Mouse (Mus musculus) liver, embryonic 11.5 days (tissue): ENCODE measurements around the gene Tmcc2. TPM values are rescaled to one million over a fixed set of nuclear protein-coding genes. Genes with fewer than 3 reads are reported as not detected.
A peak's percentile ranks its signal among the peaks of the same experiment; 100 is the strongest.

ENCODE experiments used
- ATAC-seq: fragments of 200-750 bp; cut with Nextera tagmentation; replicated peaks from 2 replicates; pipeline ENCODE4 v1.8.0; 2017; ENCODE audit warnings: moderate number of reproducible peaks, mild to moderate bottlenecking, moderate TSS enrichment, moderate library complexity; ENCODE audit not compliant: low FRiP score
- DNase-seq: peaks from one replicate; pipeline ENCODE4 v3.0.0-alpha.2; 2017; ENCODE audit warnings: low spot score
- H3K27ac ChIP-seq: fragments of 300-500 bp; sonication (generic); 2 replicates; pipeline ENCODE4 v1.5.1; 2014; ENCODE audit warnings: mild to moderate bottlenecking, low read depth, low read length, control low read depth
- H3K27me3 ChIP-seq: fragments of 300-500 bp; sonication (generic); replicated peaks from 2 replicates; pipeline ENCODE4 v1.6.1; 2014; ENCODE audit warnings: low read length, mixed read lengths; ENCODE audit not compliant: control insufficient read depth, insufficient read depth
- H3K36me3 ChIP-seq: fragments of 300-500 bp; sonication (generic); 2 replicates; pipeline ENCODE4 v1.6.1; 2014; ENCODE audit warnings: mild to moderate bottlenecking, low read length, moderate library complexity, mixed read lengths; ENCODE audit not compliant: control insufficient read depth, insufficient read depth
- H3K4me1 ChIP-seq: fragments of 300-500 bp; sonication (generic); replicated peaks from 2 replicates; pipeline ENCODE4 v1.6.1; 2014; ENCODE audit warnings: low read length, mixed read lengths; ENCODE audit not compliant: control insufficient read depth, insufficient read depth
- H3K4me2 ChIP-seq: fragments of 300-500 bp; sonication (generic); 2 replicates; pipeline ENCODE4 v1.6.1; 2014; ENCODE audit warnings: mild to moderate bottlenecking, control low read depth, moderate library complexity
- H3K4me3 ChIP-seq: fragments of 300-500 bp; sonication (generic); 2 replicates; pipeline ENCODE4 v1.5.1; 2014; ENCODE audit warnings: low read depth, low read length, control low read depth
- H3K9ac ChIP-seq: fragments of 300-500 bp; sonication (generic); 2 replicates; pipeline ENCODE4 v1.6.1; 2014; ENCODE audit warnings: low read depth, low read length, control low read depth
- H3K9me3 ChIP-seq: fragments of 300-500 bp; sonication (generic); 2 replicates; pipeline ENCODE4 v1.6.1; 2016; ENCODE audit warnings: low read length, inconsistent platforms, mixed read lengths; ENCODE audit not compliant: control insufficient read depth
- WGBS: fragments of 180-500 bp; shearing (Covaris S2); extraction: QIAGEN DNeasy Blood & Tissue Kit; methylation state at CpG from one replicate; pipeline ENCODE4 v1.1.7; 2014; 5-methylcytosine and 5-hydroxymethylcytosine counted together
- polyA plus RNA-seq: library from polyadenylated mRNA; unstranded; fragments of >200 nt; fragmentation: Nextera tagmentation; extraction: Ambion mirVana; gene quantifications from 2 replicates; pipeline ENCODE4 v1.2.1, GENCODE M21; 2014

Gene Tmcc2
- polyA plus RNA-seq, 1 experiment from 2014 or later, result 24.6 TPM

DNA sequence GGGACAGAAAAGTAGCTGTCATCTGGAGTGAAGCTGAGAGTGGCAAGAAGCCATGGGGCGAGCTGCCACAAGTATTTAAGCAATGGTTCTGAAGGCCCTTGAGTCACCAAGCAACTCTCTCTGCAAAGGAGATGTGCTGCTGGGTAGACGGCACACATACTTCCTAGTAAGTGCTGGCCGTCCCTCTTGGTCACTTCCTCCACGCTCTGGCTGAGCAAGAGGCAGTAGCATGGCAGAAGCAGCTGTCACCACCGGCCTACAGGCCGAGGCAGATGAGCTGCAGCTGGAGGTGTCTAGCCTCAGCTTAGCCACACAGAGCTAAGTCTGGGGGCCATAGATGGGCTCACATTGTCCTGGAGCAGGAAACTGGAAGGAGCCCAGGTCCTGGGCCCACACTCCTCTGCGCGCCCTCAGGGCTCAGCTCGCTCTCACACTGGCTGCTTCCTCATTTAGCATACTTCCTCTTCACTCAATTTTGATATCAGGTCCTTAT is 20.4 kb downstream of the Tmcc2 start:
- Histone ChIP-seq H3K36me3 (peaks cover 8% of the 10 kb centered on the region; the same call in 1 of the 2 replicates), H3K9ac (no peak overlapping the region), H3K27ac (peak overlapping the region; percentile 6; the same call in 1 of the 2 replicates), H3K9me3 (no peaks in the 10 kb centered on the region), H3K27me3 (no peaks in the 10 kb centered on the region), H3K4me2 (no peak overlapping the region), H3K4me1 (peaks cover 72% of the 10 kb centered on the region), H3K4me3 (no peak overlapping the region)
- no peak for ATAC-seq
- WGBS, result 69% methylated on average over 9 of the region's 9 CpGs
- no peak for DNase-seq

- H3K9ac ChIP-seq, result peak overlapping the region; percentile 72
- peaks cover 58% of the 10 kb centered on the region for H3K4me1 ChIP-seq
- peak; percentile 98 for ATAC-seq
These were observed 23.2 kb downstream of the Tmcc2 start for GRCm38 (mm10) chr1:132367692-132368506.

DNA sequence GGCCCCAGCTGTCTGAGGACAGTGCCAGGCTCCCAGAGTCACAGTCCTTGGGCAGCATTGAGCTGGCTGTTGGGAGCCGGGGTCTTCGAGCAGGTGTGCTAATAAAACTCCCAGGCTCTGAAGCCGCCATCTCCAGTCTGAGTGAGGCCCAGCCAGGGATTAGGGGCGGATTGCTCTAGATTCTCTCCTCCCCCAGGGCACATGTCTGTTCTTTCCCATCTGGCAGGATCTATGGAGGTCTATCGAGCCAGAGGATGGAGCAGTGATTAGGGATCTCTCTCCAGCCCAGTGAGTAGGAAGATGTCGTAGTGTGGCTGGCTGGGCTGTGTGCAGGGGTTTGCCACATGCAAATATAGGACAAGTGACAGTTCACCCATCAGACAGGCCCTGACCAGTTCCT is 24.1 kb downstream of the Tmcc2 start:
- 82% methylated on average over 6 of the region's 6 CpGs for WGBS
- H3K9ac ChIP-seq, result peak overlapping the region; percentile 72
- H3K36me3 ChIP-seq, result peaks cover 10% of the 10 kb centered on the region; the same call in 1 of the 2 replicates
- ATAC-seq (no peak), DNase-seq (no peak)
- H3K4me2 ChIP-seq, result peak overlapping the region; percentile 62
- peak overlapping the region; percentile 53 for H3K4me3 ChIP-seq
- no peaks in the 10 kb centered on the region for H3K27me3 ChIP-seq
- peak overlapping the region; percentile 96 for H3K27ac ChIP-seq
- peaks cover 54% of the 10 kb centered on the region for H3K4me1 ChIP-seq
- H3K9me3 ChIP-seq, result no peaks in the 10 kb centered on the region

More at GRCm38 (mm10) chr1:132367692-132368506, 23.2 kb downstream of the Tmcc2 start:
- peak; percentile 76 for DNase-seq
- Histone ChIP-seq H3K27me3 (no peaks in the 10 kb centered on the region), H3K27ac (peak overlapping the region; percentile 96), H3K36me3 (peaks cover 13% of the 10 kb centered on the region), H3K4me3 (peak overlapping the region; percentile 53), H3K9me3 (no peaks in the 10 kb centered on the region), H3K4me2 (peak overlapping the region; percentile 62)
- 17% methylated on average over 7 of the region's 7 CpGs for WGBS

- Histone ChIP-seq H3K9ac (peak overlapping the region; percentile 72), H3K4me2 (peak overlapping the region; percentile 62), H3K9me3 (no peaks in the 10 kb centered on the region), H3K36me3 (peaks cover 10% of the 10 kb centered on the region; the same call in 1 of the 2 replicates), H3K4me3 (peak overlapping the region; percentile 53), H3K4me1 (peaks cover 47% of the 10 kb centered on the region), H3K27ac (no peak overlapping the region), H3K27me3 (no peaks in the 10 kb centered on the region)
- DNase-seq, result no peak
- no peak for ATAC-seq
- 81% methylated on average over 8 of the region's 8 CpGs for WGBS
These were observed 24.8 kb downstream of the Tmcc2 start for GRCm38 (mm10) chr1:132366235-132366634.

DNA sequence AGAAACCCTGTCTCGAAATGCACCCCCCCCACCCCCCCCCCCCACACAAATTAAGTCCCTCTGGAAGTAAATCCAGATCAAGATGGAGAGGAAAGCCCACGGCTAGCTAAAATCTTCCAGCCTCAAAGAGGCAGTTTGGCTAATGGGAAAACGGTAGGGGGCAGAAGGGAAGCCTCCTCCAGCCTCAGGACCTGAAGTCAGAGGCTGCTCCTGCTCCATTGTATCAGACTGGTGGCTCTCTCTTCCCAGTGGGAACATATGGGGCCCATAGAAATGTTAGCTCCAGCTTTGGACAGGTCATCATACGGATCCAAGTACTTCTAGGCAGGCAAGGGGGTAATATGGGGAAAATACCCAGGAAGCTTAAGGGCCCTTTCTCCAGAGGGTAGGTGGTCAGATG is 25.4 kb downstream of the Tmcc2 start:
- peak overlapping the region; percentile 53 for H3K4me3 ChIP-seq
- H3K9ac ChIP-seq, result peak overlapping the region; percentile 72; the same call in 1 of the 2 replicates
- peaks cover 43% of the 10 kb centered on the region for H3K4me1 ChIP-seq
- WGBS, result 64% methylated on average over 4 of the region's 4 CpGs
- no peaks in the 10 kb centered on the region for H3K9me3 ChIP-seq
- no peaks in the 10 kb centered on the region for H3K27me3 ChIP-seq
- DNase-seq (no peak), ATAC-seq (no peak)
- peaks cover 12% of the 10 kb centered on the region for H3K36me3 ChIP-seq
- peak overlapping the region; percentile 62 for H3K4me2 ChIP-seq
- no peak overlapping the region for H3K27ac ChIP-seq

DNA sequence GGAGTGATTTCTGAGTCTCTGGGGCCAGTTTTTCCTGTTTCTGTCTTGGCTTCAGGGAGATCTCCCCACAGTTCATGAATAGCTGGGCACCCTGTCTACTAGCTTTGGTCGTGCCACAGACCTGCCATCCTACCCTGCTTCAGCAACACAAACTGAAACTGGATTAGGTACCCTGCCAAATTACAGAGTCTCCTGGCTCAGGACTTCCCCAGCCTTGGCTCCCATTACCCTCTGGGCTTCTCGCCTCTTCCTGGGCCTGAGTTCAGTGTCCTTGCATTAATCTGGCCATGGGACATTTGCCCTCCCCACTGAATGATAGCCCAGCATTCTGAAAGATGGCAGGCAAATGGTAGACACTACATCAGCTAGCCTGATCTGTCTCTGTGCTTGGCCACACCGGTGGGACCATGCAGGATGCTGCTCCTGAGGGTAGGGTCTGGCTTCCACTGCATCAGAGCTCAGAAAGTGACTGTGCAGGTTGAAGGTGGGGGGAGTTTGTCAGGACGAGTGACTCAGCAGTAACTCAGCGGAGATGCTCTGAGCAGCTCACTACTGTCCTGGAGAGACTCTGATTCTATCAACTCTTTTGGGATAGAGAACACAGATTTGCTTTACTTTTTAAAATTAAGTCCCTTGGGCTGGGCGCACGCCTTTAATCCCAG is 26.1 kb downstream of the Tmcc2 start:
- peaks cover 41% of the 10 kb centered on the region for H3K4me1 ChIP-seq
- H3K9me3 ChIP-seq, result no peaks in the 10 kb centered on the region
- H3K27me3 ChIP-seq, result no peaks in the 10 kb centered on the region
- H3K36me3 ChIP-seq, result peaks cover 18% of the 10 kb centered on the region
- H3K9ac ChIP-seq, result no peak overlapping the region
- WGBS, result 77% methylated on average over 7 of the region's 7 CpGs
- DNase-seq (no peak), ATAC-seq (no peak)
- H3K4me3 ChIP-seq, result peak overlapping the region; percentile 53
- peak overlapping the region; percentile 43; the same call in 1 of the 2 replicates for H3K27ac ChIP-seq
- peak overlapping the region; percentile 62 for H3K4me2 ChIP-seq

- Histone ChIP-seq H3K27me3 (no peaks in the 10 kb centered on the region), H3K9me3 (no peaks in the 10 kb centered on the region), H3K36me3 (peaks cover 23% of the 10 kb centered on the region), H3K4me1 (peaks cover 36% of the 10 kb centered on the region), H3K9ac (no peak overlapping the region), H3K4me3 (peak overlapping the region; percentile 16; the same call in 1 of the 2 replicates), H3K4me2 (peak overlapping the region; percentile 62), H3K27ac (no peak overlapping the region)
- ATAC-seq, result no peak
- DNase-seq, result no peak
- WGBS, result 81% methylated on average over 3 of the region's 3 CpGs
These were observed 26.7 kb downstream of the Tmcc2 start for GRCm38 (mm10) chr1:132364388-132364787.

DNA sequence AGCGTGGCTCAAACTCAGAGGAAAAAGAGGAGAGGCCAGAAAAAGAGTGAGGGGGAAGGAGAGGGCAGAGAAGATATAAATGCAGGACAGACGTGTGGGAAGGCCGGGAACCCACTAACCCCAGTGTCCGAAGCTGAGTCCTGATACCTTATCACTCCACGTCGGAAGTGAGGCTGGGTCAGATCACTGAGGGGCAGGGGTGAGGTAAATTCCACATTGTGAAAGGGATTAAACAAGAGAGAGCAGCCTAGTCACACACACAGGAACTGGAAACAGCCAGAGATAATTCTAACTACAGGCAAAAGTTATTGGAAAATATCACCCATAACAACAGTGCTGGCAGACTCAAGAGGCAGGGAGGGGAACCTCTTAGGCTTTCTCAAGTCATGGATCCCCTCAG is 29.1 kb downstream of the Tmcc2 start:
- no peaks in the 10 kb centered on the region for H3K27me3 ChIP-seq
- H3K27ac ChIP-seq, result no peak overlapping the region
- no peak overlapping the region for H3K9ac ChIP-seq
- ATAC-seq (no peak), DNase-seq (no peak)
- H3K36me3 ChIP-seq, result peaks cover 31% of the 10 kb centered on the region
- no peak overlapping the region for H3K4me2 ChIP-seq
- WGBS, result 35% methylated on average over 6 of the region's 6 CpGs
- H3K9me3 ChIP-seq, result no peaks in the 10 kb centered on the region
- H3K4me3 ChIP-seq, result no peak overlapping the region
- peaks cover 30% of the 10 kb centered on the region for H3K4me1 ChIP-seq
